Mouse (Mus musculus) 416B (cell line): ENCODE measurements at regions not wholly inside any gene's neighbourhood (a gene's known extent, or its start where the extent isn't known, plus 50 kb on each side); places are given as distances from the start of the nearest gene placed in this dataset.

Source experiments
- DNase-seq: peaks from one replicate; pipeline ENCODE4 v3.0.0; 2011; ENCODE audit warnings: low read depth

DNA sequence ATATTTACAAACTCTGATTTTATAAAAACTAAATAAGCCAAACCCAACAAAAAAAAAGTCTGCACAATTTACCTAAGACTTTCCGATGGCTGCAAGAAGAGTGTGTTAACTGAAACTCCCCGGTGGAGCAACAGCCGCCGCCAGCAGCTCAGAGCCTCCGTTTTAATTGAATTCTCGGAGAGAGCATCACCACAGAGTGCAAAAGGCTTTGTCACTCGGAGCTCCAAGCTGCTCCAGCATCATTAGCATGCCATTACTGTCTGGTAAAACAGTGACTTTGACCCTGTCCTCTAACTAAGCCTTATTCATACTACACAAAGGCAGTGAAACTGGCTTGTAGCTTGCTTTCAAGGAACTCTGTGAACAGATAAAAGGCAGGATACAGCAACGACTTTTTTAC, 176.5 kb downstream of the Efnb2 start:
- no peak for DNase-seq

DNA sequence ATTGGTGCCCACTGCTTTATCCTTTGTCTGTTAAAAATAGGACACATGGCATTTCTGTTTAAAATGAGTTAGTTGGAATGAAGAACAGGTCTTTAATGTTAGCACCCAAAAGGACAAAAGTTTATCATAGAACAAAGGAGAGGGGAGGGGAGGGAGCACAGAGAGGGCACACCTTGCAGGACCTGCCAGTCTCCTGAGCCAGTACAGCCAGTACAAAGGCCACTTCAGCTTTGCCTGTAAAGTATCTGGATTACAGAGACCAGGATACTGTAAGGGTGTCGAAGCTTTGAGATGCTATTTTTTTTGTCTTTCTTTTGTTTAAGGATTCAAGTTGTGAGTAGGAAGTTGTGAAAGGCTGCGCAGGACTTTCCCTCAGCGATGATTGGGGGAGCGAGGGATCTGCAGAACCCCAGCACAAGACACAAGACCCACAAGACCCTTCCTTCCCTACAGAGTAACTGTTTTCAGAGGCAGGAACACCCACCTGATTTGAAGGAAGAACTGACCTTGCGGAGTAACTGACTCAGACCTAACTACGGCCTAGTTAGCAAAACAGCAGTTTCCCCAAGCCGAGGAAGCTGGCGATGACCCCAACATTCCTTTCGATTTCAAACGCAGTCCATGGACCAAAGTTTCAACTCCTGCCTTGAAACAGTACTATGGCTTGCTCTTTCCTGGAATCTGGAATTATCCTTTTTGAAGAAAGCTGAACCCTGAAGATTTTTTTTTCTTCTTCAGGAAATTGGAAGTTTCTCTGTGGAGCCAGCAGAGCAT, 178.1 kb downstream of the Efnb2 start:
- DNase-seq, result no peak

DNA sequence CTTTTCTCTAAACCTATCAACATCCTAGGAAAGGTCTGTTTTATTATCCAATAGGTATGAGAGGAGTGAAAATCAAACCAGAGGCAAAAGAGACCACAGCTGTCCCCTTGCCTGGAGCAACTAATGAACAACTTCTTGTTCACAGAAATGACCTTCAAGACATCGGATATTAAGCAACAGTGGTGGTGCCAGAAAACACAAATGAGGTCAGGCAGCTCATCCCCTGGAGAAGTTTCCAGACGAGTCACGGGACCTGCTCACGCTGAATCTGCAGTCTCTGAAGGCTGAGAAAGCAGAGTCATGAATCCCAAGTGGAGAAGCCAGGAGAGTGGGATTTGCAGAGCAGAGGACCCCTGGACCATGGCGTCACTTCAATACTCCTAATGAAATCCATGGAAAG, 183.6 kb downstream of the Efnb2 start:
- DNase-seq, result no peak

DNA sequence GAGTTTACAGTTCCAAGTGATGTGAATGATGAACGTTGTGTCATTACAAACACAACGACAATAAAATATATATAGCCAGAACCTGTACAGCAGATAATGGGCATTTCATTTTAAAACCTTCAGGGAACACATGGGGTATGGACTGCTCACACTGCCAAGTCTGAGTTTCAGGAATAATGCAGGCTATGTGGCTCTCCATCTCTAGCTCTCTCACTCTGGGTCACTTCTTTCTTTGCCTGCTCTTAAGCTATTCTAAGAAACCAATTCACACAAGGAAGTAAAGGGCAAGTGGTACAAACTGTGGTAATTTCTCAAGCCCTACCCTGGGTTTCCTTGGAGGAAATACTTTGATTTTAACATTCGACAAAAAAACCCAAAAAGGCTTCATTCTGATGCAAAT, 192.5 kb downstream of the Efnb2 start:
- DNase-seq, result no peak

DNA sequence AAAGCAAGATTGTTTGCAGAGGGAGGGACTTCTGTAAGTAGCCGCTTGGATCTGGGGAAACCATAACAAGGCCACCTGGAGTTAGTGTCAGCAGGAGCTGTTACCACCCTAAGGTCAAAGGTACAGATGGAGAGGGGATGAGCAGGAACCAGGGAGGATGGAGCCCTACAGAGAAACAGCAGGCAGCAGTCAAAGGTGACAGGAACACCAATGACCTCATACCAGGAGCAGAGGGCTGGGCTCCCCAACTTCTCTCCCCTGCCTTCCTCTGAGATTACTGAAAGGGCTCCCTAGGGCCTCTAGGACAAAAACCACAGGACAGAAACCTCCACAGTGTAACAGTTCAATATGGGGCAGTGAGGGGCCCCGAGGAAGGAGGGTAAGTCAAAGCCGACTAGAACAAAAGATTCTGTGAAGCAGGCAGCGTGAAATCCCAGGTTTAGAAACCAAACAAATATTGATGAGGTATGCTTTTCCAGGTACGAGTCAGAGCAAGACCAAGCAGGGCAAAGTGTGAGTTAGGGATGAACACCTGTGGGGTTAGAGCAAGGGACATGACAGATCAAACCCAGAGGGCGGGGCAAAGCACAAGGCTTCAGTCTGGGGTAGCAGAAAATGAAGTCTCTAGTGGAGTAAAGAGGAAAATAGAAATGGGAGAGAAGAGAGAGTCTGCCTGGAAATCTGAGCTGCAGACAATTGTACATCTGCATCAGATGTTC, 194.4 kb downstream of the Efnb2 start:
- DNase-seq, result no peak

DNA sequence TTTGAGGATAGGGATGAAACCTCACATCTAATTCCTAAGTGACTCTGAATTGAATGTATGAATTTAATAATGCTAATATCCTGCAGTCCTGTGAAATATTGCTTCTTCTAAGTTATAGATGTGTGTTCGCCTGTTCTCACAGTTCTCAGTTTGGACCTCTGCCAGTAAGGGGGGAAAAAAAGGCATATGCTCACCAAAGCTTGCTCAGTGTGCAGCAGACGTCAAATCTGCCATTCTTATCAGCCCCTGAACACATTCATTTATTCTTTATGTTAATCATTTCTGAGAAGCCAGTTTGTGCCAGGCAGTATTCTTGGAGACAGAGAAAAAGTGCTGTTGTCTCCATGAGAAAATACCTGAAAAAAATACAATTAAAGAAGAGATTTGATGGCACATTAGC, 198.6 kb downstream of the Efnb2 start:
- DNase-seq, result no peak

DNA sequence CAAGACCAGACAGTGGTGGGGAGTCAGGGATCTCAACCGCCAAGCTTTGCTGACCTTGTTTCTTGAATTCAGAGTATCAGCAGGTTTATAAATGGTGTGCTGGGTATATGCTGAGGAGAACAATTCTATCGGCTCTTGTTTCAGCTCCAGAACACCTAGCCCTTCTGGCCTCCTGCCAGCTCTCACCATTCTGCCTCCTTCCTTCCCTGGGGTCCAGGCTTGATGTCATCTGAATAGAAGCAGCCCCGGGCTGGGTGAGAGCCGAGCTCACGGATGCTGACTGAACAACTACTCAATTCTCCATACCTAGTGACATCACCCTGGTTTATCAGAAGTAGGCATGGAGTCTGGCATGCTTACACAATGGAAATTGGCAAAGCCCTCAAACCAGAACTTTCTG, 203.5 kb downstream of the Efnb2 start:
- no peak for DNase-seq

DNA sequence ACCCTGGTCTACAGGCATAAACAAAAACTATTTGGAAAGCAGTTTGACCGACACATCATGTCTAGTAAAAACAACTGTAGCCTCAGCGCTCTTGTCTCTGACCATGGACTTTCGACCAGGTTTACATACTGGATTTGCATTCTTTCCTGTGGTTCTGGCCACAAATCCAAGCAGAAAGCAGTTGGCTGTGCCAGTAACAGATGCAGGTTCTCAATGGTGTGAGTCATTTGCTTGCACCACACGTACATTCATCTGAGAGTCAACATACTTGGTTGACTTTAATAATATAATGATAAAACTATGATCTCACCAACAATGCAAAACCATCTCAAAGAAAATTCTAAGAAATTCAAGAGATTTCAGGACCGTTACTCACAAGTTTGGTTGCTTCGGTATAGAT, 207.1 kb downstream of the Efnb2 start:
- no peak for DNase-seq

DNA sequence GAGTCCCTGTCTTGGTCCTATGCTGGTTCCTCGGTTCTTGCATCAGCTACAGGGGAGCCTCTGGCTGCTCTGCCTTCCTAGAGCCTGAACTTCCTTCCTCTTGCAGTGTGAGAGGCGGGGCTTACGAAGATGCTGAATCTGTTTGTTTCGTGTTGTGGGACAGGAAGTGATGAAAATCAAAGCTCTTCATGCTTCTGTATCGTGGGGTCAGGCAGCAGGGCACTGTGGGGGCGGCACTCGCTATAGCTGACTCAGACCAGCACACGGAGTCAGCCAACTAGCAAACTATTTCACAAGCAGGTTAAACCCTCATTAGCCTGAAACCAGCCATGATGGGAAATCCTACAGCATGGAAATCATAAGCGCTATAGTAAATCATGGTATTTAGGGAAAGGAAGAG, 208.8 kb downstream of the Efnb2 start:
- DNase-seq, result no peak

DNA sequence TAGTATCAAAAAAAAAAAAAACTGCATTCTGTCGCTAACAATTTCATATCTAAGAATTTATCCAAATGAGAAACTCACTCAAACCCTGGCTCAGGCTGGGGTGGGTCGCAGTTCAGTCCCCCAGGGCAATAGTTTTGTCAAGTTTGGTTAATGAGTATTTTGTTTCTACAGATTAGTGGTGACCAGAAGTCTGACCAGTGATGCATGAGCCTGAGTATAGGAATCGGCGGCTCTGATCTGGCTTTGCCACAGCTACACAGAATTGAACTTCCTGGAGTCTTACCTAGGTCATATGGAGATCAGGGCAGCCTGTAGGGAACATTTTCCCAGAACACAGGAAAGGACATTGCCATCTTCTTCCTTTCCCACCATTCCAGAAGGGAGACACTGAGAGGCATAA, 212.1 kb downstream of the Efnb2 start:
- no peak for DNase-seq

DNA sequence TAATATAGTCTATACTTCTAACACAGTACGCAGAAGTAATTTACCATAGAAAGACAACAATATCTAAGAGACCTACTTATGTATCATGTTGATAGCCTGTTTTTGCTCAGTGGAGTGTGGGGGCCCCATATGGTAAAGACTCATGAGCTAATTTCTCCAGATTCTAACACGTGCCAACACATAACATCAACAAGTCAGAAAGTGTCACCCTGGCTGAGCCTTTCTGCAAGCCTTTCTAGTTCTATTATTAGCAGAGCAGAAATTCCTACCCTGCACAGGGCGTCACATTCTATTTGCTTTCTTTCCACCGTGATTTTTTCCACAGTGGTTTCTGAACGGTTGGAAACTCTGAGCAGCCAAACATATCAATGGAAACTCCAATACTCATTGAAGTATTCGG, 219.5 kb downstream of the Efnb2 start:
- no peak for DNase-seq

DNA sequence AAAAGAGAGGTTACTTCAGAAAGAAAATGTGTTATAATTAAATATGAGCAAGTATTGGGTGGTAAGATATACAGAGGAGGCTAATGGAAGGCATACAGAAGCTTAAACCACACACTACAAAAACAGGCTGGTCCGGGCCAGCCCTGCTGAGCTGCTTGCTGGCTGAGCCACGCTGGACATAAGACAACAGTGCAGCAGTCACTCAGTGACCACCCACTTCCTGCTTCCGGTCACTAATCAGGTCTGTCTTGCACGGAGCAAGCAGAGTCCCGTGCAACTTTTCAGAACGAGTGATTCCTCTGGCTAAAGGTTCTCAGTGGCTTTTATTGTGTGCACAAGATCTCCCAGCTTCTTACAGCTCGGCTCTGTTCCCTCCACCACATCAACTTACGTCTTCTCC, 220.1 kb downstream of the Efnb2 start:
- no peak for DNase-seq

DNA sequence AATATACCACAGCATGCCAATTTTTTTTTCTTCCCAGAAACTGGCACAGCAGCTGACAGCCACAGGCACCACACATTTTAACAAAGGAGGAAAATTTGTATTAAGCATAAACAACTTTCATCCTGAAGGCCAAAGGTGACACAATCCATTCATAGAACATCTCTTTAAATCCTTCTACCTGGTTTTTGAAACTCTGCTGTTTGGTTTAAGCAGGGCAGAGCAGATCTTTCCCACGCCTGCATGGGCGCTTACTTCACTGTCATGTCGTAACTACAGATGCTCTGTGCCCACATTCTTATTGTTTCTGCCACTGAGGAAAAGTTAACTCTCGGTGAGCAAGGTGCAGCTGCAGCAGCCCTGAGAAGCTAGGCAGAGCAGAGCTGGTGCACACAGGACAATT, 234.8 kb downstream of the Efnb2 start:
- no peak for DNase-seq

DNA sequence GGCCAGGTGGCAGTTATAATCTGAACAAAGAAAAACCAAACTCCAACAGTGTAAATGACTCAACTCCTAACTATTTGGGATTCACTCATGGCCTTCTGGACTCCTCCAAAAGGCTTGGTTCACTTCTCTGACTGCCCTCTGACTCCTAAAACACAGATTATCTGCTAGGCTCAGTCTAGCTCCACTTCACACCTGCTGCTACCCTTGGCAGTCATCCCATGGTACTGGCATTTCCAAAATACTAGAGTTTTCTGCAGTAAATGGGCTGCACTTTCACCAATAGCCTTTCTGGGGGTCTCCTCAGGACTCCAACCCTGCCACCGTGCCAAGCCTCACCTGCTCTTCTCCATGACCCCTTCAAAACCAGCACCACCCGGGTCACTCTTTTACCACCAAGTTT, 237.6 kb downstream of the Efnb2 start:
- no peak for DNase-seq

DNA sequence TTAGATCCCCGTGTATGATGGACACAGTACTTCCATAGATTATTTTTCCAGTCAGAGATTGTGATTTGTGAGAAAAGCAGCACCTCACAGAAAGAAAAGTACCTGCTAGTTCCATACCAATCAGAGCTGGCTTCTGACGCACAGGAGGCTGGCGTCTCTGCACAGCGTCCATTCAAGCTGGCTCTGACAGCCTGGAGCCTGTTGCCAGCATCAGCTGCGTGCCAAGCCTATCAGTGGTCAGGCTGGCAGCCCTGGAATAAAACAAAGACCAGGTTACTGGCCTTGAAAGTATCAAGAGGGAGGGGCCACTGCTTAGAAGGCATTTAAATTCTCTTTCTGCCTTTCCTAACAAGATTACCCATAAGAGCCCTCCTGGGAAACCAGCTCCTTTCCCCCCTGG, 239.3 kb downstream of the Efnb2 start:
- DNase-seq, result no peak

DNA sequence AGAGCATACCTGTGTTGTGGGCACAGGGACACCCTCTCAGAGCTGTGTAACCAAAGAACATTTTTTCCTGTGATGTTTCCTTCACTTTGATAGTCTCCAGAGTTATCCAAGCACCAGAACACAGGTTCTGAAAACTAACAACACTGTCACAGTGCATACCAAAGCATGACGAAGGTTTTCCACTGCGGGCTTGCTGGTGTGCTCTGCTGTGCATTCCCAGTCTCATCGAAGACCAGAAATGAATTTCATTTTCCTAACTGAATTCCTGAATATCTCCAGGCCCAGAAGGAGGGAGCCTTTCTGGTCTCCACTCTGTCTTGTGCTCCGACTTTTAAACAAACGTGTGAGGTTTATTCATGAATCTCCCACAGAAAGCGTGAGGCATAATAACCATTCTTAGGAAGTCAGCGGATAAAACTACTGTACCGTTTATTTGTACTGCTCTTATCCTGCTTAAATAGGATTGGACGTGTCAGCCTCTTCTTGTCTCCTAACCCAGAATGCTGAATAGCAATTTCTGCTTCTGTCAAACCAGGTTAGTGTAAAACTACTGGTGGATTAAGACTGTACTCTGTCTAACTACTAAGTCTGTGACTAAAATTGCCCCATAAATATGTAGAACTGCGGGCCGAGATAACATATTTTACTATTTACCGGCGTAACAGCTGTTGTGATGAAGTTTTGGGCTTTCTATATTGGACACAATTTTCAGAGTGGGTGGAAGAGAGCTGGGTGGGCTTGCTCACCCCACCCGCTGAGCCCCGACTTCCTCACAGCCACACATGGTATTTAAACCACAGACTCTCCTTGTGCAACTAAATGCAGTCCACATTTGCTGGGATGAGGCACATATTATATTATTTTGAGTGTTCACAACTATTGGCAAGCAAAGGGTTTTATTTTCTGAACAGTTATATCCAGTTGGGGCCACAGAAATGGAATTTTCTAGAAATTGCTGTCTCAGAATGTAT, 241.4 kb downstream of the Efnb2 start:
- no peak for DNase-seq

DNA sequence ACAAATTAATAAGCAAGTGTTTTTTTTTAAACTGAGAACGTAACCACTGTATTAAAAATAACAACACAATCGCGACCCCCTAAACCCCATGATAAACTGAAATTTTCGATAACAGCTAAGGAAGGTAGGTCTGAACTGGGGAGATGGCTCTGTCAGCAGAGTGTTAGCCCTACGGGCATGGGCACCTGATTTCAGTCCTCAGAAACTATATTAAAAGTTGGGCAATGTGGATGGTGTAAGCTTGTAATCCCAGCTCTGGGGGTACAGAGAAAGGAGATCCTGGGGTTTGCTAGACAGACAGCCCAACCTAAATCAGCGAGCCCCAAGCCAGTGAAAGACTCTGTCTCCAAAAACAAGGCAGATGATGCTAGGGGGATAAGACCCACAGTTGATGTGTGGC, 242.1 kb downstream of the Efnb2 start:
- DNase-seq, result no peak

DNA sequence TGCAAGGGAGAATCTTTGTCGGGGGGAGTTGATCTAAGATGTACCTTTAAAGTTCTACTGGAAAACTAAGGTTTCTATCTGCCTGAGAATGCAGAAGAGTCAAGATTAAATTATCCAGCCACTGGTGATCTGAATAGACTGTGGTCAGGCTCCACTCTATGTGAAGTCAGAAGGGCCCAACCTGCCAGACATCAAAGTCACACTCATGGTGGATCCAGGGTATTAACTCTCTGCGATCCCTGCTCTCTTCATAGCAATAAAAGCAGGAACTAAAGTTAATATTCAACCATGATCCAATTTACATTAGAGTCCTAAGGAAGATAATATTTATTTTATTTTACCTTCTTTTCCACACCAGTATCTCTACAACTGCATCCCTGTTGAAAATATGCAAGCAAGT, 242.5 kb downstream of the Efnb2 start:
- no peak for DNase-seq

DNA sequence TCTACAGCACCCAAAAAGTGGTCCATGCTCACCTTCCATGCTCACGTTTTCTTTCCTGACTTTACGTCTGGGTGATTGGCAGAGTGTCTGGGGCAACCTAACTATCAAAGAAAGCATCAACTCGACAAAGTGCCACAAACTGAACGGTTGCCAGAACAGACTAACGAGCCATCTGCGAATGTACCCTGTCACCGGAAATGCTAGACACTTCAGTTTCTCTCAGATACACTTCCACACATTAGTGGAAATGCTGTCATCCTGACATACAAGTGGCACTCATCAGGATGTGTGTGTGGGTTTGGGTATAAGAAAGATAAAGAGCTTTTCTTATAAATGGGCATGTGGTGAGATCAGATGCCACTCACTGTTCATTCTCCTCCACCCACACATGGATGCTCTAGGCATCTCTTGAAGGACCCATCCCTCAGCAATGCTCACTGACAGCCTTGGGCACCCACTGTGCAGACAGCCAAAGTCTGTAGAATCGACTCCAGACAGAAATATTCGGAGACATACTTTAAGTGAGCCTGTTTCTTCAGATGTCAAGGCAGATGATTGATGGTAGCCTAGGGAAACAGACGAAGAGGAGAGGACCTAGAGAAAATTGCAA, 244.8 kb downstream of the Efnb2 start:
- DNase-seq, result no peak

DNA sequence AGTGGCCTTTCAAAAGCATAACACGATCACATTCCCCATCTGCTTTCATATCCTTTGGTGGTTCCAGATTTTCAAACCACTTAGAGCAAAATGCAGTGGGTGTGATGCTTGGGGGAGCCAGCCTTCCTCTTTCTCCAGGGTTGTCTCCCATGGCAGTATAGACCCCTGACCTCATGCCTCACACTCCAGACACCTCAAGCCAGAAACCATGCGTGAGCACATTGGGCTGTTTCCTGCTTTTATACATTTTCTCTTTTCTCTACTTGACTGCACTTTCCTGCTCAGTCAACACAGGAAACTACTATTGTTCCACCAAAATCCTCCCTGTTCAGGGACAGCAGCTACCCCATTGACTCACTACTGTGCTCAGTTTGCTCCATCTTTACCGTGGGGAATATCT, 253.7 kb downstream of the Efnb2 start:
- no peak for DNase-seq

DNA sequence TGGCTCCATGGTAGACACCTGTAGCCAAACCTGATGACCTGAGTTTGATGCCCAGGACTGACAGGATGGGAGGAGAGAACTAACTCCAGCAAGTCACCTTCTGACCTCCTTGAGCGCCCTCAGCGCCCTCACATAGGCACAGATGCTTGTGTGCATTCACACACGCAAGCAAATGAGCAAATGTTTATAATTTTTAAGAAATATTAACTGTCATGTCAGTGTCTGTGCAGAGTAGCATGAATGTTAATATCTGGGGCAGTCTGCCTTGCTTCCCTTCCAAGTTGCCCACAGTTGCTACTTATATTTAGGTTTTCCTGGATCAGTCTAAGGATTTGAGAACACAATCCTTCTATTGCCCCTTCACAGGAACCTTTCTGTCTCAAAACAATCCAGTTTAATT, 257.6 kb downstream of the Efnb2 start:
- DNase-seq, result no peak

DNA sequence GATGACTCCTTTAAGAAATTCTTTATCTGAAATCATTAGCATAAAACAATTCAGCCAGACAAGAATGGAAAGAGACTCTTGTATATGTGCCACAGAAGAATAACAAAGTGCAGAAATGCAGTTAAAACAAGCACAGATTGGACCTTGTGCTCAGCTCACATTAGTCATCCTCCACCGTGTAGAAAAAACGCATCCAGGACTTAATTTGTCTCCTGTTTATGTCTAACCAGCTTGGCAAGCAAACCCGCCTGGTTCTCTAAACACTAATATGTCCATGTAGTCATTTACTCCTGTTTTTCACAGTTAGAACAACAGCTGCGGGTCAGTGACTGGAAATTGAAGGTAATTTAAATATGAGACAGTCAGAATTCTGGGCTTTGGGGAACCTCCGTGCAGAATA, 268.7 kb downstream of the Efnb2 start:
- no peak for DNase-seq
